Mouse (Mus musculus) small intestine, adult 2 months (tissue): ENCODE measurements around the gene Magea3. TPM values are rescaled to one million over a fixed set of nuclear protein-coding genes. Genes with fewer than 3 reads are reported as not detected.
"Not testable (repeated sequence)": the region's sequence is repeated elsewhere in the genome, so short reads cannot be mapped to it uniquely, and the experiment has no call there.

Experiments
- H3K27ac ChIP-seq: fragments of 200-500 bp; 2 replicates; pipeline ENCODE4 v1.5.1; 2012; ENCODE audit warnings: low read depth, low read length, control low read depth, inconsistent platforms; ENCODE audit not compliant: insufficient read depth
- H3K27me3 ChIP-seq: fragments of 200-500 bp; 2 replicates; pipeline ENCODE4 v1.6.1; 2012; ENCODE audit warnings: mild to moderate bottlenecking, moderate library complexity, low read length, inconsistent platforms; ENCODE audit not compliant: control insufficient read depth, insufficient read depth
- H3K36me3 ChIP-seq: fragments of 200-500 bp; 2 replicates; pipeline ENCODE4 v1.6.1; 2012; ENCODE audit warnings: mild to moderate bottlenecking, low read length, control low read depth, inconsistent platforms; ENCODE audit not compliant: control insufficient read depth, insufficient read depth
- H3K4me1 ChIP-seq: fragments of 200-500 bp; 2 replicates; pipeline ENCODE4 v1.6.1; 2012; ENCODE audit warnings: low read length, inconsistent platforms, mixed read lengths; ENCODE audit not compliant: control insufficient read depth, insufficient read depth, insufficient read length
- H3K4me3 ChIP-seq: fragments of 200-500 bp; 2 replicates; pipeline ENCODE4 v1.5.1; 2012; ENCODE audit warnings: low read depth, mild to moderate bottlenecking, control low read depth, inconsistent platforms, low read length, moderate library complexity
- WGBS: fragments of 180-500 bp; shearing (Covaris S2); methylation state at CpG from one replicate; pipeline ENCODE4 v1.1.7; 2018; 5-methylcytosine and 5-hydroxymethylcytosine counted together
- polyA plus RNA-seq: library from polyadenylated mRNA; depleted of rRNA; stranded (reverse); fragments of >200 nt; gene quantifications from 2 replicates; pipeline ENCODE4 v1.2.3, GENCODE M21; 2012; rRNA removed

Gene Magea3
- polyA plus RNA-seq, result not detected in 2 replicates

DNA sequence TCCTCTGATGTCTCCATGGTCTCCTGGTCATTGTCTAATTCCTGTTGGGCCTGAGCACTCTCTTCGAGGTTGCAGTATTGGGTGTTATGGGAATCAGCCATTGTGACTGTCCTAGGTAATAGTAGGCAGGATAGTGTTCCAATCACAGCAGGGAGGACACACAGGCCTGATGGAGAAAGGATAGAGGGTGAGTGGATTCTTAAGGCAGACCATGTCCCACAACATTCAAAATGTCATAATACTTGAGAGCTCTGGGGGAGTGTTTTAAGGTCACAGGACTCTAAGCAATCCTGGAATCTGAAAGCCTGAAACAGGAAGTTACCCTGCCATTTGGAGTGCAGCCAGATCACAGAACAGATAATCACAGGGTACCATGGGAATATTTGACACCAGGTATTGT is at the start of gene Magea3:
TSS of gene Magea3 (minus strand) at position 101 of the 400 bp plus-strand sequence.
- not testable (repeated sequence) for H3K36me3 ChIP-seq, H3K27me3 ChIP-seq, H3K27ac ChIP-seq, H3K4me3 ChIP-seq, H3K4me1 ChIP-seq
- 65% methylated on average over 1 of the region's 1 CpGs for WGBS

DNA sequence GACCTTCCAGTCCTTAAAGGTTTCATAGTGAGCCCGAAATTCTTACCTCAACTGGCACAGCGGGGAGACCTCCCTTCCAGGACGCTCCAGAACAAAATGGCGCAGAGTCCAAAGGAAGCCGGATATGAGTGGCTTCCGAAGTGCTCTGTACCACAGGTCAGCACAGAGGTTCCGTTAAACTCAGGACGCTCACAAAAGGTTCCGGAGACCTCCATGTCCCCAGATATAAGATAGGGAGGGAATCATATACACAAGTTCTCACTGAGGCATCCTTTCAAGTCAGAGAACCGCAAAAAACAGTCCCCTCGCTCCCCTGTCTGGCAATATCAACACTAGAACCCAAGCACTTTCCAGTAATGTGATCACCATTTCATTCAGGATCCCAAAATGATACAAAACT is 46.4 kb upstream of the Magea3 start, which contains the start of gene Magea8:
TSS of gene Magea8 (minus strand) at position 101 of the 400 bp plus-strand sequence.
- WGBS, result 87% methylated on average over 11 of the region's 11 CpGs
- not testable (repeated sequence) for H3K4me1 ChIP-seq, H3K4me3 ChIP-seq, H3K36me3 ChIP-seq, H3K27ac ChIP-seq, H3K27me3 ChIP-seq

DNA sequence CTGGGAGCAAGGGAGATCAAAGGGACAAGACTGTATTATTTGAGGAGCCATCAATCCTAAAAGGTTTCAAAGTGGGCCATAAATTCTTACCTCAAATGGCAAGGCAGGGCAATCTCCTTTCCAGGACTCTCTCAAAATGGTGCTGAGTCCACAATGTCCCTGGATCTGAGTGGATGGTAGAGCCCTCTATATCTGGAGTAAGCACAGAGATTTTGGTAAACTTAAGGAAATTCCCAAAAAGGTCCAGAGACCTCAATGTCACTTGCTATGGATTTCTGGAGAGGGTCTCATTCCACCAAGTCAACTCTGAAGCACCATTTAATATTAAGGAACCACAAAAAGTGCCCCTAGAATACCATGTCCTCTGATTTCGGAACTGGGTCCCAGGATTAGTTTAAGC is 13.4 kb downstream of the Magea3 start, which contains the start of gene Magea6:
TSS of gene Magea6 (minus strand) at position 101 of the 400 bp plus-strand sequence.
- not testable (repeated sequence) for H3K36me3 ChIP-seq, H3K4me1 ChIP-seq, H3K27me3 ChIP-seq, H3K4me3 ChIP-seq, H3K27ac ChIP-seq
- WGBS, result 65% methylated on average over 1 of the region's 1 CpGs

Other genes starting within 250 kb of the Magea3 start
- not detected in 2 replicates for gene Cldn34b1, start 59.2 kb downstream of the Magea3 start, polyA plus RNA-seq
- not detected in 2 replicates for gene Magea6, start 13.5 kb downstream of the Magea3 start, polyA plus RNA-seq
- gene Magea8, start 46.3 kb upstream of the Magea3 start, polyA plus RNA-seq, result not detected in 2 replicates
- gene Magea5, start 113.6 kb upstream of the Magea3 start, polyA plus RNA-seq, result not detected in 2 replicates
- gene Magea1, start 140.3 kb upstream of the Magea3 start, polyA plus RNA-seq, result not detected in 2 replicates
- not detected in 2 replicates for gene Magea2, start 144.2 kb upstream of the Magea3 start, polyA plus RNA-seq
- gene Cldn34b2, start 178.9 kb upstream of the Magea3 start, polyA plus RNA-seq, result not detected in 2 replicates